Mouse (Mus musculus) hematopoietic multipotent progenitor cell, adult 10-12 weeks (in vitro differentiated cells): ENCODE results near the gene Yod1. TPM values are rescaled to one million over a fixed set of nuclear protein-coding genes. Genes with fewer than 3 reads are reported as not detected.

Experiments used
- polyA plus RNA-seq: library from polyadenylated mRNA; stranded (reverse); fragments of >175 nt; gene quantifications from 2 replicates; pipeline ENCODE4 v1.2.3, GENCODE M21; 2012; ENCODE audit warnings: low replicate concordance

The Yod1 gene
- 1.7 and 3.7 TPM in 2 replicates for polyA plus RNA-seq

DNA sequence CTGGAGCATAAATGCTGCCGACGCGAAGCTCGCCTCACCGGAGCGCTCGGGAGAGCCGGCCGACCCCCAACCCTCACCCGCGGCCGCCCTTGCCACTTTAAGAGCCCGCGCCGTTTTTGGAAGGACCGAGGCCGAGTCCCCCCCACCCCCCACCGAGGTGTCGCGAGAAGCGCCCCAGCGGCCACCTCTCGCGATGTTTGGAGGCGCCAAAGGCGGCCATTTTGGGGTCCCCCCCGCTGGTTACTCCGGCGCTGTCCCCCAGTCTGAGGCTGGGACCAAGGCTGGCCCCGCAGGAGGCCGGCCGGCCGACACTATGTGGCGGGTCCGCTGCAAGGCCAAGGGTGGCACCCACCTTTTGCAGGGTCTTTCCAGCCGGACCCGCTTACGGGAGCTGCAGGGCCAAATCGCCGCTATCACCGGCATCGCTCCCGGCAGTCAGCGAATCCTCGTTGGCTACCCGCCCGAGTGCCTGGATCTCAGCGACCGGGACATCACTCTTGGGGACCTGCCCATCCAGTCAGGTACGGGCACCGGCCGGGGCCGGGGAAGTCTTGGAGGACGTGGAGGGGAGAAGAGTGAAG, at the start of gene Yod1:
TSS of gene Yod1 (plus strand) at position 37 of the 581 bp plus-strand sequence.

DNA sequence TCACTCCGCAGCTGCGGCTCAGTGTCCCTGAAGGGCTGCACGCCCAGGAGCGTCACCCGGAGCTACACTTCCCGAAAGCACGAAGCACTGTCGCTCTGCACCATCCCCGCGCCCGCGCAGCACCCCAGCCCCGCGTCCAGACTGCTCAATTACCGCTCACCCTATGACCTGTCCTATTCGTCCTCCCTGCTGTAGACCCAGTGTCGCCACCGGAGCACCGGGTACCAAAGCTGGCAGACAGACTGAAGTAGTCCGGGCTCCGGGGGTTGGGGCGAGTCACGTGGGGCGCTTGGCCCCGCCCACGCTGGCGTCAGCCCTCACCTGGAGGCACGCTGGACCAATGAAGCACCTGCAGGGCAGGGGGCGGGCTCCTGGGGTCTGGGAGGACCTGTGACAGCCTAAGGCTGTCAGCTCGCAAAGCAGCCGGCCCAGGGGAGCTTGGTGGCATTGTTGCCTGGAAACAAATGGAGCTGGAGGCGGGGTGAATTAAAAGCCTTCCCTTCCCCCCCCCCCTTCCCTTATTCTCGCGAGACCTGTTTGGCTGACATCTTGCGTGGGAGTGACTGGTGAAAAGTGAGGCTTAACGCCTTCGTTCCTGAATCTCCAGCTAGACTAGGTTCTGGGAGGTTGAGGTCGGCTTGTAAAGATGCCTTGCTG, 1.4 kb upstream of the Yod1 start, which contains the start of gene Gm29427:
TSS of gene Gm29427 (minus strand) at position 239 of the 657 bp plus-strand sequence.

DNA sequence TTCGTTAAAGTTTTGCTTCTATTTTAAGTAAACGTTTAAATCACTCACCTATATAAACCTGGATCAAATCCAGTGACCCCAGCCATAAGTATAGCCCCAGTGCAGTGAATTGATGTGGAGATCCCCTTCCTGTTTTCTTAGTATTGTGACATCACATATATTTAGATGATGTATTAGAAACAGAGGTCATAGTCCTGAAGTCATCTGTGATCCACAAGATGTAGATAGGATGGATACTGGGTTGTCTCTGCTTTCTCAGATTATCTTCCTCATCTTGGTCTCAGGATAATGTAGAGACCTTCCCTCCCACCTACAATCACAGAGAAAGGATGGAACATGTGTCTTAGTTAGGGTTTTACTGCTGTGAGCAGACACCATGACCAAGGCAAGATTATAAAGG, 12.0 kb downstream of the Yod1 start, which contains the start of gene Pfkfb2:
TSS of gene Pfkfb2 (minus strand) at position 101 of the 400 bp plus-strand sequence.

DNA sequence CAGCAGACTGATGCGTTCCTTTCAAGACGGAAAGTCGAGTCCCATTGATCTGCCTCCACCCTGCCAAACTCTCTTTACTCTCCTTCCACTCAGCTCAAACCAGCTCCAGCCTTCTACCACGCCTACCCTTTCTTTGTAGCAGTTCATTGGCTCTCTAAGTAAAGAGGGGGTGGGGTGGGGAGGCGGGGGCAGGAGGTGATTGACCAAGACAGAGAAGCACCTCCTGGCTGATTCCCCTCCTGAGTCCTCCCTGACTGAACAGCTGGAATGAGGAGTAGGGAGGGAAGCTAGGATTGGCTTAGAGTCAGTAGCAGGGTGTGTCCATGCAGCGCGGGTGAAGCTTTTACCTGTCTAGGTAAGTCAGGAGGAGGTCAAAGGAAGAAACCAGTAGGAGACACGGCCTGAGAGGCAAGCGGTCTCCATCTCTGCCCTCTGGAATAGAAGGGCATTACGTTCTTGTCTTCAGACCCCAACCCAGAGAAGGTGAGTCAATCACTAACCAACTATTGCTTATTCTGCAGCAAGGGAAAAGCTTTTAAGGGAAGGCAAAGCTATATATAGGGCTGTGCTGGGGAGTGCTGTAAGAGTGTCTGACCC, 14.7 kb downstream of the Yod1 start, which contains the start of gene AA986860:
TSS of gene AA986860 (plus strand) at position 236 of the 597 bp plus-strand sequence.

Other genes with a start within 250 kb of the Yod1 start
- gene Zp3r, start 87.7 kb upstream of the Yod1 start, polyA plus RNA-seq = not detected in 2 replicates
- not detected in 2 replicates for gene C4bp, start 55.7 kb upstream of the Yod1 start, polyA plus RNA-seq
- not detected in 2 replicates for gene Gm29427, start 1.5 kb upstream of the Yod1 start, polyA plus RNA-seq
- gene Pfkfb2, start 11.9 kb downstream of the Yod1 start, polyA plus RNA-seq = 1.3 and 6.7 TPM in 2 replicates
- gene AA986860, start 14.6 kb downstream of the Yod1 start, polyA plus RNA-seq = 0.71 and 2.5 TPM in 2 replicates
- gene Fcamr, start 83.6 kb downstream of the Yod1 start, polyA plus RNA-seq = not detected in 2 replicates
- 0.21 and 0.53 TPM in 2 replicates for gene Pigr, start 109.4 kb downstream of the Yod1 start, polyA plus RNA-seq
- gene Fcmr, start 148.3 kb downstream of the Yod1 start, polyA plus RNA-seq = 2,209 and 5,805 TPM in 2 replicates
- not detected in 2 replicates for gene Il24, start 170.1 kb downstream of the Yod1 start, polyA plus RNA-seq
- gene Il20, start 194.1 kb downstream of the Yod1 start, polyA plus RNA-seq = not detected in 2 replicates
- not detected in 2 replicates for gene Il19, start 222.8 kb downstream of the Yod1 start, polyA plus RNA-seq